Mouse (Mus musculus) B cell, adult (primary cell): ENCODE data around the gene Copg2. TPM values are rescaled to one million over a fixed set of nuclear protein-coding genes. Genes with fewer than 3 reads are reported as not detected.

Experiments used
- total RNA-seq: library from RNA; stranded (reverse); gene quantifications from 4 replicates; pipeline ENCODE4 v1.2.4, GENCODE M21; 2023; ENCODE audit not compliant: inconsistent age

The Copg2 gene
- total RNA-seq = 45.9 to 59.7 TPM (median 52.7 TPM) in 4 replicates

GRCm38 (mm10) chr6:30896195-30896985 is at the start of gene Copg2:
Gene Copg2, minus strand, starts transcription at chr6:30896794.

DNA sequence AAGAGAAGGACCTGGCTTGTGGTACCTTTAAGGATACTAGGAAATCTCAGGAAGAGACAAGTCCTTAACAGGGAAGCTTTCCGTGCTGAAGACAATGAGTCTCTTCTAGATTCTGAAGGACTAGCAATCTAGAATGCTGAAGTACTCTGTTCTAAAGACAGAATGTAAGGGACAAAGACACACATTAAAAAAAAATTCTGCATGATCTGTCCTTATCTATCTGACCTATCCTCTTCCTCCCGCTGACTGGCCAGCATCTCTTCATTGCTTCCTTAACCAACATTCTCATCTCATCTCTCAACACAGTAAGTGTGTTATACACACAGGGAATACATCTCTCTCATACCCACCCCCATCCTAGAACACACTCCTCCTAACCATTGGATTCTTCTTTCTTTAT is 18.9 kb upstream of the Copg2 start, which contains the start of gene Tsga13:
Gene Tsga13 (minus strand): TSS at position 101 of the 400 bp plus-strand sequence.

DNA sequence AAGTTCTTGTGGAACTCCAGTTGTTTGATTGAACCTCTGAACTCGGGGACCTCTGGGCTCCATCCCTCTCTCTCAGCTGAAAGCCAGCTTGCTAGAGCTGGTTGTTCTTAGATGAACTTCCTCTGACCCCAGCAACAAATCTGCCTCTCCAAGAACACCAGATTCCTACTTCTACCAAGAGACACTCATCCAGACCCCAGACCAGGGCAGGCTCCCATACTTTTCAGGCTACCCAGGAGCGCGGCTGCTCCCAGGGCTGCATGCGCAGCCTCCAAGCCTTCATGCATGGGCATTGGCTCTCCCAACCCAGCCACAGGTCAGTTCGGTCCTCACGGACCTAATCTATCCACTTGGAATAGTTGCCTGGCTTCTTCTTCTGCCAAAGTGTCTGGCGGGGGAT is 173.3 kb downstream of the Copg2 start, which contains the start of gene Mest:
Gene Mest (plus strand): TSS at position 217 of the 400 bp plus-strand sequence.

Other genes with a start within 250 kb of the Copg2 start
- 6.2 to 10.1 TPM (median 7.1 TPM) in 4 replicates for gene Cep41, start 203.0 kb downstream of the Copg2 start, total RNA-seq
- 1.3 to 1.5 TPM in 2 of 4 replicates, not detected in the others for gene Mest, start 173.2 kb downstream of the Copg2 start, total RNA-seq
- 4.4 to 11.2 TPM (median 7.8 TPM) in 4 replicates for gene Tsga13, start 18.8 kb upstream of the Copg2 start, total RNA-seq
- not detected in 4 replicates for gene Klf14, start 62.3 kb upstream of the Copg2 start, total RNA-seq